In the genomic region with DNA sequence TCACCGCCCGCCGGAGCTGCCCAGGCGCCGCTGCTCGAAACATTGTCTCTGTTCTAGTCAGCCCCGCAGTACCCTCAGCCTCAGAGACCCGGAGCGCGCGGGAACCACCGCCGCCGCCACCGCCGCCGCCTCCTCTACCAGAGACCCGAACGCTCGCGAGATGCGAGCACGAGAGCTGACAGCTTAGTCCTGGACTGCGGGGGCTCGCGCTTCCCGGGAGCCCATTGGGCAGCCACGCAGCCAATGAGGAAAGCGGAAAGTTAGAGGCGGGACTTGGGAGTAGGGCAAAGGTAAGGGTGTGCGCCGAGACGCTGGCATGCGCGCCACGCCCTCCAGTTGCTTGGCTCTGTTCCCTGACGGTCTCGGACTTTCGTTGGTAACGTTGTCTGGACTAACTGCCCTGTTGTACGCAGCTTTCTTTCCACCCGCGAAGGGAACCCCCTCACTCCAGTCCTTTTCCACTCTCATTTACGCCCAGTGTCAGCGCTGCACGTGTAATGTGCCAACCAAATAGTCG, we compare ENCODE assay signal across 8 mouse cellular contexts. TPM values are rescaled to one million over a fixed set of nuclear protein-coding genes. Genes with fewer than 3 reads are reported as not detected.
A peak's percentile ranks its signal among the peaks of the same experiment; 100 is the strongest.
DNase-seq lines count a peak whose midpoint lies in the region; ATAC-seq and TF ChIP-seq lines count a peak whose summit lies in the region.

A gene (minus strand): TSS at position 217 of the 517 bp plus-strand sequence.

- TF ChIP-seq POLR2A in heart, adult 2 months (IDR thresholded peaks at IDR 0.05; ENCODE audit: insufficient read depth, low read depth, low read length), result peak; percentile 76

- WGBS in embryonic facial prominence, embryonic 14.5 days, result under 1% methylated on average over 36 of the region's 47 CpGs
- WGBS in heart, adult 2 months, result under 1% methylated on average over 47 of the region's 47 CpGs
- under 1% methylated on average over 47 of the region's 47 CpGs for WGBS in limb, embryonic 13.5 days
- under 1% methylated on average over 46 of the region's 47 CpGs for WGBS in midbrain, embryonic 16.5 days

- peak within 1 kb of the TSS; percentile 85 for H3K27ac ChIP-seq in embryonic facial prominence, embryonic 14.5 days (replicated peaks; ENCODE audit: low read depth, low read length)
- peak within 1 kb of the TSS; percentile 99 for H3K27ac ChIP-seq in heart, adult 2 months
- H3K27ac ChIP-seq in limb, embryonic 13.5 days, result peak within 1 kb of the TSS; percentile 87
- peak within 1 kb of the TSS; percentile 63 for H3K27ac ChIP-seq in midbrain, embryonic 16.5 days (ENCODE audit: low read length)

- intact Hi-C loops in heart, adult 2 months (cut with DNase I), result loop anchor here (2.0 kb wide), 1 partner anchor 29 kb away; no protein-coding TSS in a partner anchor

- DNase-seq in 3T3-L1 (ENCODE audit: low read depth, low spot score), result peak; percentile 98
- DNase-seq in adrenal gland, postnatal 4 days (ENCODE audit: low spot score in 2 of 2), result peak; percentile 86 to 91
- peak; percentile 99 for DNase-seq in embryonic facial prominence, embryonic 14.5 days (ENCODE audit: low spot score)
- DNase-seq in heart, adult 2 months, result peak; percentile 95 to 97
- peak; percentile 98 for DNase-seq in kidney, adult 8-10 months
- DNase-seq in spleen, postnatal 10 days (ENCODE audit: low spot score in 2 of 2), result peak; percentile 88 to 97

- 0 out of 2 replicates have a peak, but pooled peaks cover 6% of the 10 kb centered on the region for H3K4me1 ChIP-seq in embryonic facial prominence, embryonic 14.5 days (ENCODE audit: control insufficient read depth, insufficient read depth, low read length)
- peaks cover 4% of the 10 kb centered on the region for H3K4me1 ChIP-seq in heart, adult 2 months (ENCODE audit: control insufficient read depth, insufficient read depth, low read length)
- peaks cover 9% of the 10 kb centered on the region for H3K4me1 ChIP-seq in limb, embryonic 13.5 days
- H3K4me1 ChIP-seq in midbrain, embryonic 16.5 days (ENCODE audit: control insufficient read depth, insufficient read depth, low read length), result peaks cover 8% of the 10 kb centered on the region; the same call in 1 of the 2 replicates

- H3K79me2 ChIP-seq in heart, adult 2 months (replicated peaks; ENCODE audit: control insufficient read depth, insufficient read depth, low read length), result peaks cover 2% of the 10 kb centered on the region; the same call in 1 of the 2 replicates

- peak within 1 kb of the TSS; percentile 95 for H3K4me3 ChIP-seq in embryonic facial prominence, embryonic 14.5 days (ENCODE audit: low read depth, low read length)
- H3K4me3 ChIP-seq in heart, adult 2 months, result peak within 1 kb of the TSS; percentile 96
- peak within 1 kb of the TSS; percentile 96 for H3K4me3 ChIP-seq in limb, embryonic 13.5 days
- H3K4me3 ChIP-seq in midbrain, embryonic 16.5 days (ENCODE audit: low read depth, low read length), result peak within 1 kb of the TSS; percentile 70

- no peaks in the 10 kb centered on the region for H3K9me3 ChIP-seq in embryonic facial prominence, embryonic 14.5 days (ENCODE audit: control insufficient read depth, low read length)
- H3K9me3 ChIP-seq in limb, embryonic 13.5 days, result no peaks in the 10 kb centered on the region
- H3K9me3 ChIP-seq in midbrain, embryonic 16.5 days (replicated peaks; ENCODE audit: control insufficient read depth, low read length, poor library complexity, severe bottlenecking), result no peaks in the 10 kb centered on the region

- peak; percentile 100 for ATAC-seq in embryonic facial prominence, embryonic 14.5 days (ENCODE audit: low read depth)
- ATAC-seq in limb, embryonic 13.5 days (ENCODE audit: low FRiP score, low read depth), result peak; percentile 100
- peak; percentile 100 for ATAC-seq in midbrain, embryonic 16.5 days

- peak; percentile 74 for TF ChIP-seq EP300 in heart, adult 2 months (IDR thresholded peaks at IDR 0.05; ENCODE audit: insufficient read depth, low read depth, low read length)

- H3K4me2 ChIP-seq in embryonic facial prominence, embryonic 14.5 days (ENCODE audit: low read depth, low read length), result peak within 1 kb of the TSS; percentile 75
- H3K4me2 ChIP-seq in limb, embryonic 13.5 days (replicated peaks), result peak within 1 kb of the TSS; percentile 76
- H3K4me2 ChIP-seq in midbrain, embryonic 16.5 days (ENCODE audit: low read length), result peak within 1 kb of the TSS; percentile 96

- no peaks in the 10 kb centered on the region for H3K27me3 ChIP-seq in embryonic facial prominence, embryonic 14.5 days (replicated peaks; ENCODE audit: control insufficient read depth, insufficient read depth, low read length)
- H3K27me3 ChIP-seq in heart, adult 2 months (ENCODE audit: control insufficient read depth, insufficient read depth, low read length), result no peaks in the 10 kb centered on the region
- peaks cover 7% of the 10 kb centered on the region for H3K27me3 ChIP-seq in limb, embryonic 13.5 days
- H3K27me3 ChIP-seq in midbrain, embryonic 16.5 days (ENCODE audit: control insufficient read depth, insufficient read depth, low read depth, low read length), result peaks cover 14% of the 10 kb centered on the region

- no peak for TF ChIP-seq CTCF in heart, adult 2 months (IDR thresholded peaks at IDR 0.05)

- peak within 1 kb of the TSS; percentile 95 for H3K9ac ChIP-seq in embryonic facial prominence, embryonic 14.5 days (ENCODE audit: low read depth, low read length)
- peak within 1 kb of the TSS; percentile 89 for H3K9ac ChIP-seq in heart, adult 2 months (ENCODE audit: low read depth, low read length)
- peak within 1 kb of the TSS; percentile 96 for H3K9ac ChIP-seq in limb, embryonic 13.5 days
- peak within 1 kb of the TSS; percentile 82 for H3K9ac ChIP-seq in midbrain, embryonic 16.5 days (ENCODE audit: low read depth, low read length)

- no peaks in the 10 kb centered on the region for H3K36me3 ChIP-seq in embryonic facial prominence, embryonic 14.5 days (ENCODE audit: control insufficient read depth, insufficient read depth, low read length)
- H3K36me3 ChIP-seq in heart, adult 2 months (ENCODE audit: control insufficient read depth, insufficient read depth, low read length), result peaks cover 13% of the 10 kb centered on the region
- H3K36me3 ChIP-seq in limb, embryonic 13.5 days, result no peaks in the 10 kb centered on the region
- H3K36me3 ChIP-seq in midbrain, embryonic 16.5 days (ENCODE audit: control insufficient read depth, insufficient read depth, low read length), result no peaks in the 10 kb centered on the region

RNA-seq across cellular contexts. Expression of the gene that starts here (rescaled TPM):
- total RNA-seq in adrenal gland, postnatal 4 days (2021), result 100 to 1,000 TPM; 408 to 465 TPM
- 182 and 191 TPM in 2 replicates for polyA plus RNA-seq in embryonic facial prominence, embryonic 14.5 days (2014; fragmentation: Nextera tagmentation; extraction: Ambion mirVana)
- total RNA-seq in heart, adult 2 months (2021), result 1,000 to 10,000 TPM in 1 of 2 experiments, 100 to 1,000 TPM in 1; 871 to 1,031 TPM
- 289 and 479 TPM in 2 replicates for polyA plus RNA-seq in heart, adult 2 months (2012; rRNA removed)
- polyA plus RNA-seq in limb, embryonic 13.5 days (2015; fragmentation: Nextera tagmentation; extraction: Ambion mirVana), result 176 and 180 TPM in 2 replicates
- polyA plus RNA-seq in midbrain, embryonic 16.5 days (2015; fragmentation: Nextera tagmentation; extraction: Ambion mirVana), result 77.1 and 81.2 TPM in 2 replicates

Comparison
In these comparisons a context has a peak if more than half of its experiments do, and no peak if none do; other contexts are left out.
1. Peak in every context shown above with its lines: DNase-seq, ATAC-seq, H3K4me3 ChIP-seq and H3K27ac ChIP-seq.